Mouse (Mus musculus): ENCODE measurements around the gene Gm27027.

- TF ChIP-seq CTCF (IDR thresholded peaks at IDR 0.05; ENCODE audit: low read depth) (no peak), EP300 (IDR thresholded peaks at IDR 0.05; ENCODE audit: low read depth) (no peak)
These were observed 47.5 kb upstream of the Gm27027 start for GRCm38 (mm10) chr2:94043662-94044061.

Data from heart, postnatal 0 days (tissue).